Mouse (Mus musculus) myocyte (in vitro differentiated cells): ENCODE results near the gene Ankrd13b.

Source experiments
- CEBPB ChIP-seq: IDR thresholded peaks from 2 replicates; pipeline ENCODE4 v1.6.1; 2011; ENCODE audit warnings: mild to moderate bottlenecking, moderate library complexity; ENCODE audit not compliant: poor library complexity, insufficient read depth, severe bottlenecking
- MYOD1 ChIP-seq, 3 experiments: IDR thresholded peaks; one replicate each; pipeline ENCODE4 v1.6.1; 2011; ENCODE audit warnings: control low read depth in 2 of 3, low read depth in 2 of 3, mild to moderate bottlenecking in 2 of 3, moderate library complexity in 1 of 3; ENCODE audit not compliant: insufficient read length in 2 of 3, control insufficient read depth in 1 of 3
- POLR2A ChIP-seq: IDR thresholded peaks from one replicate; pipeline ENCODE4 v1.6.1; 2011; ENCODE audit warnings: low read depth, mild to moderate bottlenecking, control low read depth, moderate library complexity; ENCODE audit not compliant: insufficient read length
- TCF12 ChIP-seq: IDR thresholded peaks from one replicate; pipeline ENCODE4 v1.6.1; 2011; ENCODE audit warnings: mild to moderate bottlenecking, control low read depth; ENCODE audit not compliant: poor library complexity, insufficient read depth, severe bottlenecking
- USF1 ChIP-seq: IDR thresholded peaks from one replicate; pipeline ENCODE4 v1.6.1; 2011; ENCODE audit warnings: low read depth, mild to moderate bottlenecking, control low read depth, moderate library complexity

GRCm38 (mm10) chr11:77428446-77428845, 61.0 kb downstream of the Ankrd13b start:
- TF ChIP-seq POLR2A = no peak
- TF ChIP-seq TCF12 = no peak
- TF ChIP-seq MYOD1 (IDR thresholded peaks at IDR 0.05; ENCODE audit: control insufficient read depth in 1 of 3, insufficient read length in 2 of 3, low read depth in 2 of 3) = no peak
- TF ChIP-seq USF1 = no peak
- TF ChIP-seq CEBPB = no peak
